Mouse (Mus musculus): ENCODE measurements at regions not wholly inside any gene's neighbourhood (a gene's known extent, or its start where the extent isn't known, plus 50 kb on each side); places are given as distances from the start of the nearest gene placed in this dataset.

- TF ChIP-seq TAL1 (IDR thresholded peaks at IDR 0.05; ENCODE audit: low read length) = no peak
- no peak for TF ChIP-seq GATA1 (IDR thresholded peaks at IDR 0.05; ENCODE audit: low read length)
These were observed 311.2 kb downstream of the Pten start for GRCm38 (mm10) chr19:33068351-33068955.
